Mouse (Mus musculus): ENCODE data around the gene B4galt5.

The B4galt5 gene

DNA sequence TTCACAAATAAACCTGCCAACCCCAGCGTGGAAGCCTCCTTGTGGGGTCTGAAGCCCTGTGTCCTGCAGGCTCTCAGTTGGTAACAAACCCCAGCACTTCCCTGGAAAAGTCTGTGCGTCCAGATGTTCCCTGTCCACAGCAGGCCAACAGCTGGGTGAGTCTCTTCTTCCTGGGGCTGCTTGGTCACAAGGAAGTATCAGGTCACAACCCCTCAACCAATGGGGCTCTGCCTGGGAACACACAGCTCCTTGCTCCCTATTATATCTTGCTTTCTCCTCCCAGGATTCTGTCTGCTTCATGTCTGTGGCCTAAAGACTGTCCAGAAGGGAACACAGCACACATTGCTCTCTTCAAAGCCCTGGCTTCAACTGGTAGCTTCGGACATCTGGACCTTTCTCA, 99.4 kb downstream of the B4galt5 start:
- no peak for DNase-seq
